Mouse (Mus musculus) adrenal gland, postnatal 0 days (tissue): Measurements from ENCODE around the gene Tmem143. TPM values are rescaled to one million over a fixed set of nuclear protein-coding genes. Genes with fewer than 3 reads are reported as not detected.

ENCODE experiments used
- polyA plus RNA-seq: library from polyadenylated mRNA; unstranded; fragments of >200 nt; fragmentation: Nextera tagmentation; extraction: Ambion mirVana; gene quantifications from 2 replicates; pipeline ENCODE4 v1.2.1, GENCODE M21; 2015

Tmem143 gene
- 5.0 and 10.1 TPM in 2 replicates for polyA plus RNA-seq

DNA sequence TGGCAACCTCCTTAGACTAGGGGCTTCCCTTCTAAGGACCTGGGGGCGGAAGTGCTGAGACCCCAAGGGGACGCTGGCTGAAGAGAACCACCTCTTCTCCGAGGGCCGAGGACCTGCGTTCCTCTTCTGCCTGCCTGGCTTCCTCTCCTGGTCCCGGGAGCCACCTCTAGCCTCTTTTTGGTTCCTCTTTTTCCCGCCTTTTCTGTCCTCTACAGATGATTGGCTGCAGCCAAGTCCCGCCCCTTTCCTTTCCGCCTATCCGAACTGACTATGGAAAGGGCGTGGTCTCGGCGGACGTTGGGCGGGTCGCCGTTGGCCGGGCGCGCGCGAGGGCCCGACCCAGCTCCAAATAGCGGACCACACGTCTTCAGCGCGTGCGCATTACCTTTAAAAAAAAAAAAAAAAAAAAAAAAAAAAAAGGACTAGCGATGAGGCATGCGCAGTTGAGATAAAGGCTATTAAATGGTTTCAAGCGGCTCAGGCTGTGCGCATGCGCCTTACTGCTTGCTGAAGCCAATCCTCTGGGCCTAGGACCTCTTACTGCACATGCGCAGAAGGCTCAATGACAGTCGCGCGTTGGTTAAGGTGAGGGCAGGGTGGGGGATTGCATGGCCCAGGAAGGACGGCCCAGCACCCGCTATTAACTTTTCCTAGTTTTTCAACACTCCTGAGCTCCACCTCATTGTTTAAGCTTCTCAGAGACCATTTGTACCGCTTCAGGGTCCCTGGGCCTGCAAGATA lies at the start of gene Tmem143, which contains the start of gene Syngr4:
Gene Tmem143 (plus strand): TSS at position 425 of the 741 bp plus-strand sequence.
Gene Syngr4 (minus strand): TSS at position 198 of the 741 bp plus-strand sequence.

DNA sequence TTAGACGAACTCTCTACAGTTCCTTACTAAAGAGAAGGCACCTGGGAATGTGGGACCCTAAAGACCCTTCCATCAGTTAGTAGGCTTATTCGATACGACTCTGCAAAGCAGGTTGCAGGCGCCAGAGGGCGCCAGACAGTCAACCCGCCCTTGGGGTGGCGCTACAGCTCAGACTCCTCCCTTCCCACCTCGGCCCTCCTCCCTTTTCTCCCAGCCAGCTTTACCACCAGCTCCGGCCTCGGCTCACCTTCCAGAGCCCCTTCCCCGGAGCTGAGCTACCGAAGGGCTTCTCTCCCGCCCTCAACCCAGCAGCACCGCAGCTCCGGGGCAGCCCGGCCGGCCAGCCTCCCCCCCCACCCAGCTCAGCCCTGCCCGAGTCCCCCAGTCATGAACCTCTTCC lies 24.1 kb upstream of the Tmem143 start, which contains the start of gene Kdelr1:
Gene Kdelr1 (plus strand): TSS at position 149 of the 400 bp plus-strand sequence.

DNA sequence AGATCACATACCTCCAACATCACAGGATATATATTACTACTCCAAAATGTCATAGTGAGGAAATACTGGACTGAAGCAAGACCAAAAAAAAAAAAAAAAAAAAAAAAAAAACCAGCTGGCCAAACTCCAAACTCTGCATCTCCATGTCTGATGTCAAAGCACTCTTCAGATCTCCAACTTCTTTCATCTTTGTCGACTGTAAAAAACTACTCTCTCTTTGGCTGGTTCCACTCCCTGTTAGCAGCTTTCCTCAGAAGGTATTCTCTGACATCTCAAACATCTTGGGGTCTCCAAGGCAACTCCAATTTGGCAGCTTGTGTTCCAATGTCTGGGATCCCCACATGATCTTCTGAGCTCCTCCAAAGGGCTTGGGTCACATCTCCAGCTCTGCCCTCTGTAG lies 18.5 kb upstream of the Tmem143 start, which contains the start of gene Grin2d:
Gene Grin2d (minus strand): TSS at position 101 of the 400 bp plus-strand sequence.

DNA sequence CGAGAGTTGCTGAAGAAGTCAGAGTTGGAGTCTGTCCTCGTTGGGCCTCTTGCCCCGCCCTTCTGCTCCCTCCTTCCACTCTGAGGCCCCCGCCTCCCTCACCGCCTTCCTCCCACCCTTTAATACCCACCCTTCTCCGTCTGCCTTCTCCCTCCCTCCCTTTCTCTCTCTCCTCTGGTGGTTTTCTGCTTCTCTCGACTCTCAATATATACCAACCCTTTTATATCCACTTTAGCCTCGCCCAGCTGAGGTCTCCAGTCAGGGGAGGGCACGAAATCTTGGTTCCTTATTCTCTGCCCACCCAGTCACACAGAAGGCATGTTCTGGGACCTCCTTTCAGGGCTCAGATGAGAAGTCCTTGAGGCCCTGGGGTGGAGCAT lies 24.5 kb downstream of the Tmem143 start, which contains the start of gene Emp3:
Gene Emp3 (minus strand): TSS at position 163 of the 380 bp plus-strand sequence.

DNA sequence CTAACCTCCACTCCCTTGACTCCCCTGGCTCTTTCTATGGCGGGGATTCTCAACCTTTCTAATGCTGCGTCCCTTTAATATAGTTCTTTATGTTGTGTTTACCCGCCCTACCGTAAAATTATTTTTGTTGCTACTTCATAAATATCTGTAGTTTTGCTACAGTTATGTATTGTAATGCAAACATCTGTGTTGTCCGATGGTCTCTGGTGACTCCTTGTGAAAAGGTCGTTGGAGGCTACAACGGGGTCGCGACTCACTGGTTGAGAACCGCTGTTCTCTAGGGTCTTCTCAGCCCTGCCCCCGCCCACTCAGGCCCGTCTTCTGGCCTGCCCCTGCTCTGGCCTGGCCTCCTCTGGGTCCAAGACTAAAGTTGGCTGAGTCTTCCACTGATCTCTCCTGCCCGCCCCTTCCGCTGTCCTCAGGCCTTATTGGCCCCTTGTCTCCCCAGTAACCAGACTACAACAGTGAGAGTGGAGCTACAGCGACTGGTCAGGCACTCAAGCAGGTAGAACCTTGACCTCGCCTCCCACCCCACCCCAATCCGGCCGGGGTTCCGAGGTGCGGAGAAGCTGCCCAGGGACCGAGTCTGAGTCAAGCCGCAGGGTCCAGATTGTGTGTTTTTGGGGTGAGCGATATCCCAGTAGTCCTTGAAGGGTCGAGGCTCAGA lies 27.2 kb downstream of the Tmem143 start, which contains the start of gene Ccdc114:
Gene Ccdc114 (plus strand): TSS at position 311 of the 667 bp plus-strand sequence.

Other genes with a start within 250 kb of the Tmem143 start
- gene Fut2, start 230.5 kb upstream of the Tmem143 start, polyA plus RNA-seq: 0.12 and 0.36 TPM in 2 replicates
- gene Ntn5, start 212.9 kb upstream of the Tmem143 start, polyA plus RNA-seq: 0.25 TPM in 1 of 2 replicates, not detected in the other
- gene Sec1, start 202.5 kb upstream of the Tmem143 start, polyA plus RNA-seq: 0.14 and 0.33 TPM in 2 replicates
- gene Car11, start 197.1 kb upstream of the Tmem143 start, polyA plus RNA-seq: 8.4 and 17.6 TPM in 2 replicates
- gene Dbp, start 191.9 kb upstream of the Tmem143 start, polyA plus RNA-seq: 40.4 and 69.7 TPM in 2 replicates
- 795 and 838 TPM in 2 replicates for gene Rpl18, start 181.5 kb upstream of the Tmem143 start, polyA plus RNA-seq
- 13.2 and 16.9 TPM in 2 replicates for gene Sphk2, start 178.9 kb upstream of the Tmem143 start, polyA plus RNA-seq
- gene Fam83e, start 175.7 kb upstream of the Tmem143 start, polyA plus RNA-seq: 0.14 and 0.47 TPM in 2 replicates
- not detected in 2 replicates for gene Spaca4, start 171.1 kb upstream of the Tmem143 start, polyA plus RNA-seq
- 1.4 and 2.0 TPM in 2 replicates for gene Lmtk3, start 113.2 kb upstream of the Tmem143 start, polyA plus RNA-seq
- 0.54 and 0.91 TPM in 2 replicates for gene Sult2b1, start 112.3 kb upstream of the Tmem143 start, polyA plus RNA-seq
- gene Cyth2, start 82.4 kb upstream of the Tmem143 start, polyA plus RNA-seq: 89.1 and 99.9 TPM in 2 replicates
- 0.36 and 0.38 TPM in 2 replicates for gene Kcnj14, start 72.2 kb upstream of the Tmem143 start, polyA plus RNA-seq
- 17.5 and 26.8 TPM in 2 replicates for gene Grwd1, start 66.0 kb upstream of the Tmem143 start, polyA plus RNA-seq
- 60.1 and 83.7 TPM in 2 replicates for gene Kdelr1, start 24.2 kb upstream of the Tmem143 start, polyA plus RNA-seq
- gene Grin2d, start 18.6 kb upstream of the Tmem143 start, polyA plus RNA-seq: 0.55 and 0.84 TPM in 2 replicates
- 0.94 and 0.98 TPM in 2 replicates for gene Syngr4, start 227 bp upstream of the Tmem143 start, polyA plus RNA-seq
- 321 and 340 TPM in 2 replicates for gene Emp3, start 24.5 kb downstream of the Tmem143 start, polyA plus RNA-seq
- 4.8 and 9.6 TPM in 2 replicates for gene Ccdc114, start 27.1 kb downstream of the Tmem143 start, polyA plus RNA-seq
- 0.57 and 0.99 TPM in 2 replicates for gene Abcc6, start 133.4 kb downstream of the Tmem143 start, polyA plus RNA-seq
- gene Nomo1, start 136.8 kb downstream of the Tmem143 start, polyA plus RNA-seq: 12.2 and 19.7 TPM in 2 replicates
- gene Kcnj11, start 203.8 kb downstream of the Tmem143 start, polyA plus RNA-seq: 0.19 and 0.20 TPM in 2 replicates